8 mouse cellular contexts compared by ENCODE assay signal in the genomic region with DNA sequence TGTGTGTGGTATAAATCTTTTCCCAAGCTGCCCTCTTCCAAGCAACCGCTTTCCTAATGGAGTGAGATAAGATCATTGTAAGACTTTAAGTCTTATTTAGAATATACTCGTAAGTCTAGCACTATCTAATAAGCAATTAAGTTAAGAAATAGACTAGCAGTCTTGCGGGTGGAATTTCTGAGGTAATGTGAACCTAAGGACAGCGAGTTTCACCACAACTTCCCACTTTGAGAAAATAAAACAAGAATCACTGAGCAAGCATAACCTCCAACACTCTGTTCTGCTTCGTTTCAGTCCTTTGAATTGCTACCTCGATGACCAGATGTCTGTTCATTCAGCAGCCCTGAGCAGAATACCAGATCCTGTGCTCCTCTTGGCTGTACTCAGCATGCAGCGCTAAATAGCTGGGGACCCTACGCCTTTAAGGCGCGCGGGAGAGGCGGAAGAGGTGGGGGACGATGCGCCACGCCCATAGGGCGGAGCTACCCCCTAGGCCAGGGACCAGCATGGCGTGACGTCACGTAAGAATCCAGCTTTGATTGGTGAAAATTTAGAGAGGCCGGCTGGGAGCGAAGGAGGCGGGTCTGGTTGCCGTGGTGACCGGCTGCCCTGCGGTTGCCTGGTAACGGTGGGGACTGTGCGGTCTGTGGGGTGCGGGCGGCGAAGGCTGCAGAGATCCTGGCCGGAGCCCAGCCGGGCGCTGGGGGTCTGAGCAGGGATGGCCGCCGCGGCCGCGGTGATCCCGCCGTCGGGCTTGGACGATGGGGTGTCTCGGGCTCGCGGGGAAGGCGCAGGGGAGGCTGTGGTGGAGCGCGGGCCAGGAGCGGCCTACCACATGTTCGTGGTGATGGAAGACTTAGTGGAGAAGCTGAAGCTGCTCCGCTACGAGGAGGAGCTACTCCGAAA. TPM values are rescaled to one million over a fixed set of nuclear protein-coding genes. Genes with fewer than 3 reads are reported as not detected.
DNase-seq lines count a peak whose midpoint lies in the region; ATAC-seq lines count a peak whose summit lies in the region.

A gene (plus strand): TSS at position 614 of the 906 bp plus-strand sequence.

- H3K4me1 ChIP-seq in hindbrain, embryonic 12.5 days: peaks cover 8% of the 10 kb centered on the region; the same call in 1 of the 2 replicates

- ATAC-seq in hindbrain, embryonic 12.5 days (ENCODE audit: low FRiP score): peak; percentile 100

- peak within 1 kb of the TSS; percentile 79 for H3K27ac ChIP-seq in hindbrain, embryonic 12.5 days

- WGBS in hindbrain, embryonic 12.5 days: 3% methylated on average over 53 of the region's 53 CpGs

- peak within 1 kb of the TSS; percentile 67 for H3K4me3 ChIP-seq in hindbrain, embryonic 12.5 days

- H3K9ac ChIP-seq in hindbrain, embryonic 12.5 days: peak within 1 kb of the TSS; percentile 74

- H3K27me3 ChIP-seq in hindbrain, embryonic 12.5 days: no peaks in the 10 kb centered on the region

- H3K9me3 ChIP-seq in hindbrain, embryonic 12.5 days (replicated peaks): no peaks in the 10 kb centered on the region

- peak within 1 kb of the TSS; percentile 61 for H3K4me2 ChIP-seq in hindbrain, embryonic 12.5 days (replicated peaks)

- no peaks in the 10 kb centered on the region for H3K36me3 ChIP-seq in hindbrain, embryonic 12.5 days

- DNase-seq in NIH3T3 (ENCODE audit: low read depth): peak; percentile 98
- DNase-seq in cerebellum, postnatal 10 days: peak; percentile 100
- peak; percentile 96 to 99 for DNase-seq in frontal cortex, postnatal 10 days (ENCODE audit: low spot score in 2 of 2)
- peak; percentile 97 to 99 for DNase-seq in layer of hippocampus, postnatal 14 days (ENCODE audit: low spot score in 2 of 2)
- DNase-seq in lung, postnatal 14 days: peak; percentile 99
- DNase-seq in retina, adult 2 months (ENCODE audit: low read depth, low spot score): peak; percentile 99
- DNase-seq in thymus, postnatal 36 days: peak; percentile 96 to 98

RNA-seq across cellular contexts. Expression of the gene that starts here (rescaled TPM):
- 41.5 and 46.5 TPM in 2 replicates for polyA plus RNA-seq in hindbrain, embryonic 12.5 days (2016; fragmentation: Nextera tagmentation; extraction: Ambion mirVana)
- 10 to 100 TPM; 49.6 to 50.2 TPM for total RNA-seq in layer of hippocampus, postnatal 14 days (2021)

Comparison
In these comparisons a context has a peak if more than half of its experiments do, and no peak if none do; other contexts are left out.
1. Peak in every context shown above with its lines: DNase-seq, ATAC-seq, H3K4me3 ChIP-seq and H3K27ac ChIP-seq.